Mouse (Mus musculus) olfactory bulb, adult 2 months (tissue): ENCODE measurements around the gene Mael.

Source experiments
- CTCF ChIP-seq: fragments of 200-500 bp; IDR thresholded peaks from 2 replicates; pipeline ENCODE4 v1.5.1; 2012; ENCODE audit warnings: low read depth, mild to moderate bottlenecking, low read length, moderate library complexity; ENCODE audit not compliant: insufficient read depth
- POLR2A ChIP-seq: fragments of 200-500 bp; IDR thresholded peaks from 2 replicates; pipeline ENCODE4 v1.6.1; 2012; ENCODE audit warnings: mild to moderate bottlenecking, low read depth, low read length, moderate library complexity; ENCODE audit not compliant: insufficient read depth

DNA sequence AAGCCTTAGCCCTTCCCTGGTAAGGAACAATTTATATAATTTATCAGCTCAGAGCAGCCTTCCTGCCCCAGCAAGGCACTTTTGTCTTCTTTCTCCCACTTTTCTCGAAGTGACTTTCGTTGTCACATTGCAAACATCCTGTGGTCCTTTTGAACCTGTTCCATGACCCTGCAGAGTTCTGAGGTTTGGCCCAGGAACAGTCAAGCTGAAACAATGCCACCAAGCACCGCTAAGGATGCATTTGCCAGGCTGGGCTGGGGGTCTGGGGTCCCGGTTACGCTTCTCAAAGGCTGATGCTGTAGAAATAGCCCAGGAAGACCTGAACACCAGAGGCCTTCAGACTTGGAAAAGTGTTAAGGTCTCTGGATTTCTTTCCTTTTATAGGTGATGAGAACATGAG, 53.2 kb downstream of the Mael start:
- TF ChIP-seq CTCF (no peak), POLR2A (no peak)
